Mouse (Mus musculus) cerebellum, adult 2 months (tissue): Measurements from ENCODE around the gene Catsperz.

Source experiments
- CTCF ChIP-seq: fragments of 200-500 bp; IDR thresholded peaks from 2 replicates; pipeline ENCODE4 v1.5.1; 2011; ENCODE audit warnings: low read depth, mild to moderate bottlenecking, control low read depth, low read length, moderate library complexity, borderline replicate concordance; ENCODE audit not compliant: insufficient read depth
- POLR2A ChIP-seq: fragments of 200-500 bp; IDR thresholded peaks from 2 replicates; pipeline ENCODE4 v1.6.1; 2011; ENCODE audit warnings: low read length, control low read depth, borderline replicate concordance; ENCODE audit not compliant: insufficient read depth

- no peak for TF ChIP-seq POLR2A
- no peak for TF ChIP-seq CTCF
Measured at GRCm38 (mm10) chr19:6874257-6874656, 50.9 kb downstream of the Catsperz start.
